Mouse (Mus musculus): ENCODE data around the gene Srl. TPM values are rescaled to one million over a fixed set of nuclear protein-coding genes. Genes with fewer than 3 reads are reported as not detected.
"Not testable (repeated sequence)": the region's sequence is repeated elsewhere in the genome, so short reads cannot be mapped to it uniquely, and the experiment has no call there.

Gene Srl
- polyA plus RNA-seq, 1 experiment from 2014 or later = 10.5 TPM

DNA sequence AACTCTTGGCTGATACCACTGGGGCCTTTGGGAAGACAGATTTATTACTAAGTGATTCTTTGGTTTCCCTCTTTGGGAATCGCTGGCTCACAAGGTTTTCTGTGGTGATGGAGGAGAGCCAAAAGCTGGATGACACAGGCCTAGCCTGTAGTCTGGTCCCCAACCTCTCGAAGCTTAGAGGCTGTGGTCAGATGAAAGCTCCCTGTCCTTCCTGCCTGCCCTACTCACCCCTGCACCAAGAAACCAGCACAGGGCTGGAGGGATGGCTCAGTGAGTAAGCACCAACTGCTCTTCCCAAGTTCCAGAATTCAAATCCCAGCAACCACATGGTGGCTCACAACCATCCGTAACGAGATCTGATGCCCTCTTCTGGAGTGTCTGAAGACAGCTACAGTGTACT lies 2.1 kb downstream of the Srl start:
- 91% methylated on average over 4 of the region's 4 CpGs for WGBS
- no peak overlapping the region for H3K4me2 ChIP-seq (replicated peaks; ENCODE audit: low read depth, low read length)
- H3K9ac ChIP-seq (replicated peaks; ENCODE audit: low read depth, low read length) = no peak overlapping the region
- no peaks in the 10 kb centered on the region for H3K27me3 ChIP-seq (ENCODE audit: control insufficient read depth, insufficient read depth, low read length)
- H3K27ac ChIP-seq (ENCODE audit: low read length) = no peak overlapping the region
- H3K4me1 ChIP-seq (ENCODE audit: control insufficient read depth, insufficient read depth, low read length) = 0 out of 2 replicates have a peak, but pooled peaks cover 4% of the 10 kb centered on the region
- H3K36me3 ChIP-seq (ENCODE audit: control insufficient read depth, insufficient read depth, low read length) = no peaks in the 10 kb centered on the region
- no peak for ATAC-seq (ENCODE audit: insufficient number of reproducible peaks, insufficient read depth, low FRiP score, low read depth)
- no peak overlapping the region for H3K4me3 ChIP-seq (ENCODE audit: low read depth, low read length)
- H3K9me3 ChIP-seq (ENCODE audit: control insufficient read depth, low read depth, low read length) = no peaks in the 10 kb centered on the region; the same call in 1 of the 2 replicates

DNA sequence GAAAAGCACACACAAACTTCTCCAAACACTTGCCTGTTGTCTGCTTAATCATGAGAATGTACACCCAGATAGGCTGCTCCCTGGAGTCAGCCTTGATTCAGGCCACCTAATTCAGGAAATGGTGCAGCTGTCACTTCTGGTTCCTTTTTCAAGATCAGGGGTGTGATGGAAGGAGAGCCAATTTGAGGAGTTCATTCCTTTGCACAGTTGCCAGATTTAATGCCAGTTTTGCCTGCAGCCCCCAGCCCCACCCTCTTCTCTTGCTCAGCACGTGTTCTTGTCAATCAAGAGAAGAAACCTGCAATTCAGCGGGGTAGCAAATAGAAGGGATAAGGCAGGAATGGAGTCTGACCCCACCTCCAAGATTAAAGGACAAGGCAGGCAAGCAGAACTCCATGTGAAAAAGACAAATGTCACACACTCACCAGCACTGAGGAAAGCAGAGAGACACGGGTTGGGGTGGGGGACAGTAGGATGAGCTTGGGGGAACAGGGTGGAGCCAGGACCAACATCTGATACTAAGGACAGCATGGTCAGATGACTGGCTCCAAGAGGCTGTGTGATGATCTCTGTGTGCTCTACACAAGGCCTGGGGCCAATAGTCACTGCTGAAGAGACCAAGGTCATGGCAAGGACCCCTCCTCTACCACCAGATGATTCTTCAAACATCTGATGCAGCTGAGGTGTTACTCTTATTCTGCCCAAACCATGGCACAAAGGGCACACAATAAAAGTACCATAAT lies 3.8 kb downstream of the Srl start:
- Histone ChIP-seq H3K4me3 (ENCODE audit: low read depth, low read length) (no peak overlapping the region), H3K4me1 (ENCODE audit: control insufficient read depth, insufficient read depth, low read length) (0 out of 2 replicates have a peak, but pooled peaks cover 4% of the 10 kb centered on the region), H3K9ac (replicated peaks; ENCODE audit: low read depth, low read length) (no peak overlapping the region), H3K27ac (ENCODE audit: low read length) (no peak overlapping the region), H3K36me3 (ENCODE audit: control insufficient read depth, insufficient read depth, low read length) (no peaks in the 10 kb centered on the region), H3K9me3 (ENCODE audit: control insufficient read depth, low read depth, low read length) (no peaks in the 10 kb centered on the region; the same call in 1 of the 2 replicates), H3K4me2 (replicated peaks; ENCODE audit: low read depth, low read length) (no peak overlapping the region), H3K27me3 (ENCODE audit: control insufficient read depth, insufficient read depth, low read length) (no peaks in the 10 kb centered on the region)
- WGBS = 59% methylated on average over 3 of the region's 3 CpGs
- no peak for ATAC-seq (ENCODE audit: insufficient number of reproducible peaks, insufficient read depth, low FRiP score, low read depth)

DNA sequence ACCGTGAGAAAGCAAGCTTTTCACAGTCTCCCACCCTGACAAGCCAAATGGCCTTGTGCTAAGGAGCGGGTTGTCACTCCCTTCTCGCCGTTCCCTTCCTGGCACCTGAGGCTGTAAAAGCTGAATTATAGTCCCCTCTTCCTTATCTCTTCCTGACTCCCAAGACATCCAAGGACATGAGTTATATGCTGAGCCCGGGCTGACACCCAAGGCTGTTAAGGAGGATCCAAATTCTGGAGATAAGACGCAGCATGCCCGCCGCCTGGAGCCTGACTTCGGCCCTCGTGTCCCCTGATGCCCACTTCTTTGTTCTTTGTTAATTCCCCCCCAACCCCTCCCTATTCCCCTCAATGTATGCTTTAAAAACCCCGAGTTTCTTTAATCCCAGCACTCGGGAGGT lies 14.2 kb downstream of the Srl start:
- H3K9ac ChIP-seq (replicated peaks; ENCODE audit: low read depth, low read length); H3K4me2 ChIP-seq (replicated peaks; ENCODE audit: low read depth, low read length); H3K4me1 ChIP-seq (ENCODE audit: control insufficient read depth, insufficient read depth, low read length); H3K36me3 ChIP-seq (ENCODE audit: control insufficient read depth, insufficient read depth, low read length); H3K27me3 ChIP-seq (ENCODE audit: control insufficient read depth, insufficient read depth, low read length); H3K9me3 ChIP-seq (ENCODE audit: control insufficient read depth, low read depth, low read length); ATAC-seq (ENCODE audit: insufficient number of reproducible peaks, insufficient read depth, low FRiP score, low read depth); H3K4me3 ChIP-seq (ENCODE audit: low read depth, low read length); H3K27ac ChIP-seq (ENCODE audit: low read length): not testable (repeated sequence)
- WGBS = 89% methylated on average over 12 of the region's 12 CpGs

DNA sequence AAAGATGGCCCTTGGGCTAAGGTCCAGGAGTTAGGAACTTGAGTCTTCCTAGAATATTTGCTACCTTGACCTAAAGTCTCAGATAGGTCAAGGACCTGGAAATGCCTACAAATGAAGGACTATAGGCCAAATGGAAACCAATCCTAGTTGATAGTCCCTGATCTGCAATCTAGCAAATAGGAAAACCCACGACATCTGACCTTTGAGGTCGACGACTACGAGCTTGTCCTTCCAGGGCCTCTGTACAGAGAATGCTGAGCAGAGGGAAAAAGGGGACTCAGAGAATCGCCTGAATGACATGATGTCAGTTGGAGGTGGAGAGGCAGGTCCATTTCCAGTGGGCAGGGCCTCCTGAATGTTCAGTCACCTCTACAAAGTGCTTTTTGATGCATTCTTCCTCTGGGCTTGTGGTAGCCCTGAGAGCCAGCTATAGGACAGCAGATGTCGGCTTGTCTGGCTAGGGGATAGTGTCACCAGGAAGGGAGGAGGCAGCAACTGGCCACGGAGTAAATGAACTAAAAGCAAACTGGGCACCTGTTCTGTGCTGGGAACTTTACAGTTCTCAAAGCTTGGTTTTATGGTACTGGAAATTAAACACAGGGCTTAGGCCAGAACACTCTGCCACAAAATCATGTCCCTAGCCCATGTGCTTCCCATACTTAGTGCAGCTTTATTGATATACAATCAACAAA lies 18.2 kb downstream of the Srl start:
- no peak overlapping the region for H3K27ac ChIP-seq (ENCODE audit: low read length)
- no peaks in the 10 kb centered on the region for H3K27me3 ChIP-seq (ENCODE audit: control insufficient read depth, insufficient read depth, low read length)
- H3K4me2 ChIP-seq (replicated peaks; ENCODE audit: low read depth, low read length) = no peak overlapping the region
- no peak overlapping the region for H3K4me3 ChIP-seq (ENCODE audit: low read depth, low read length)
- ATAC-seq (ENCODE audit: insufficient number of reproducible peaks, insufficient read depth, low FRiP score, low read depth) = no peak
- WGBS = 68% methylated on average over 7 of the region's 7 CpGs
- H3K9ac ChIP-seq (replicated peaks; ENCODE audit: low read depth, low read length) = no peak overlapping the region
- H3K4me1 ChIP-seq (ENCODE audit: control insufficient read depth, insufficient read depth, low read length) = no peaks in the 10 kb centered on the region
- no peaks in the 10 kb centered on the region for H3K36me3 ChIP-seq (ENCODE audit: control insufficient read depth, insufficient read depth, low read length)
- H3K9me3 ChIP-seq (ENCODE audit: control insufficient read depth, low read depth, low read length) = no peaks in the 10 kb centered on the region

DNA sequence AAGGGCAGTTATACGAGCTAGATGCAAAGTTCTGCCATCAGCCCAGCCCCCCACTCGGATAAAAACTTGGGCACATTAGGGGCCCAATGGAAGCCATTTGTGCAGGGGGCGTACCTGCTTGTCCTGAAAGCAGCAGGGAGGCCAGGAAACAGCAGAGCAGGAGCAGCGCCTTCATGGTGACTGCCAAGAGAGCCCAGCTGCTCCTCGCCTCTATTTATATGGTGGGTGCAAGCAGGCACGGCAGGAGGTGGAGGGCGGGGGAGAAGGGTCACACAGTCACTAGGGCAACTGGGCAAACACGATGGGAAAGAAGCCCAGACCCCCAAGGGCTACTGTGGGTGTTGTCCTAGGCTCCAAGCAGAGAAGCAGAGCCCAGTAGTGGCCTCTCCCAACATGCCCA lies 18.7 kb downstream of the Srl start:
- no peaks in the 10 kb centered on the region for H3K4me1 ChIP-seq (ENCODE audit: control insufficient read depth, insufficient read depth, low read length)
- H3K4me2 ChIP-seq (replicated peaks; ENCODE audit: low read depth, low read length) = no peak overlapping the region
- no peaks in the 10 kb centered on the region for H3K36me3 ChIP-seq (ENCODE audit: control insufficient read depth, insufficient read depth, low read length)
- 47% methylated on average over 8 of the region's 8 CpGs for WGBS
- H3K9ac ChIP-seq (replicated peaks; ENCODE audit: low read depth, low read length) = no peak overlapping the region
- H3K27ac ChIP-seq (ENCODE audit: low read length) = no peak overlapping the region
- no peak overlapping the region for H3K4me3 ChIP-seq (ENCODE audit: low read depth, low read length)
- no peaks in the 10 kb centered on the region for H3K9me3 ChIP-seq (ENCODE audit: control insufficient read depth, low read depth, low read length)
- no peaks in the 10 kb centered on the region for H3K27me3 ChIP-seq (ENCODE audit: control insufficient read depth, insufficient read depth, low read length)
- ATAC-seq (ENCODE audit: insufficient number of reproducible peaks, insufficient read depth, low FRiP score, low read depth) = no peak

DNA sequence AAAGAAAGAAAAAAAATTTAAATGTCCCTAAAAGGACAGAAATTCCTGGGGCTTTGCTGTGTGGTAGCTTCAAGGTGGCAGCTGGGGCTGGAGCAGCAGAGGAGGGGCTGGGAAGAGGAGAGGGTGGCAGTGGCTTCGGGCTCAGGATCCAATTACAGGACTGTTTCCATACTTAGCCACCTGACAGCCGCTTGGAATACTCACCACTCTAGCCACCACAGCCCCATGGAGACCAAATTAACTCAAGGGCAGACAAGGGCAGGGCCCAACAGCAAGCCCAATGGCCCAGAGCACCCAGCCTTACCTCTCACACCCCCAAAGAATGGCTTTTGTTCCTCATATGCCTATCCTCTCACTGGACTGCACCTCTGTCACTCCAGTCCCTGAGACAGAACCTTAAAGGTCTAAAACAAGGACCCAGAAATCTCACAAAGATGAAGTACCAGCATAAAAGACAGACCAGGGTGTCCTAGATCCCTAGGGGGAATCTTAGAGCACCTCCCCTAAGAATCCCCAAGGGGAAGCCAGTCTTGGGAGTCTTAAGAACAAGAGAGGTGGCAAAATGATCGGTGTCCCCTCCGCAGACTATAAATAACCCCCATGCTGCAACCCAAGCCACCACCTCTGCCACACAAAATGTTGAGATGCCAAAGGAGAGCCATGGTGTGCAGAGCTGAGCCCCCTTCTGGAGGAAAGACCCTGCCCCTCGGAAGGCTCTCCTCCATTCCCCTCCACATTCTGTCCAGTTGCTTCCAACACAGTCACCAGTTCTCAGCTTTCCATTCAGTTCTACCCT lies 19.7 kb downstream of the Srl start:
- Histone ChIP-seq H3K27ac (ENCODE audit: low read length) (no peak overlapping the region), H3K9me3 (ENCODE audit: control insufficient read depth, low read depth, low read length) (no peaks in the 10 kb centered on the region), H3K36me3 (ENCODE audit: control insufficient read depth, insufficient read depth, low read length) (no peaks in the 10 kb centered on the region), H3K4me1 (ENCODE audit: control insufficient read depth, insufficient read depth, low read length) (no peaks in the 10 kb centered on the region), H3K4me3 (ENCODE audit: low read depth, low read length) (no peak overlapping the region), H3K9ac (replicated peaks; ENCODE audit: low read depth, low read length) (no peak overlapping the region), H3K27me3 (ENCODE audit: control insufficient read depth, insufficient read depth, low read length) (no peaks in the 10 kb centered on the region), H3K4me2 (replicated peaks; ENCODE audit: low read depth, low read length) (no peak overlapping the region)
- no peak for ATAC-seq (ENCODE audit: insufficient number of reproducible peaks, insufficient read depth, low FRiP score, low read depth)
- 57% methylated on average over 5 of the region's 5 CpGs for WGBS

DNA sequence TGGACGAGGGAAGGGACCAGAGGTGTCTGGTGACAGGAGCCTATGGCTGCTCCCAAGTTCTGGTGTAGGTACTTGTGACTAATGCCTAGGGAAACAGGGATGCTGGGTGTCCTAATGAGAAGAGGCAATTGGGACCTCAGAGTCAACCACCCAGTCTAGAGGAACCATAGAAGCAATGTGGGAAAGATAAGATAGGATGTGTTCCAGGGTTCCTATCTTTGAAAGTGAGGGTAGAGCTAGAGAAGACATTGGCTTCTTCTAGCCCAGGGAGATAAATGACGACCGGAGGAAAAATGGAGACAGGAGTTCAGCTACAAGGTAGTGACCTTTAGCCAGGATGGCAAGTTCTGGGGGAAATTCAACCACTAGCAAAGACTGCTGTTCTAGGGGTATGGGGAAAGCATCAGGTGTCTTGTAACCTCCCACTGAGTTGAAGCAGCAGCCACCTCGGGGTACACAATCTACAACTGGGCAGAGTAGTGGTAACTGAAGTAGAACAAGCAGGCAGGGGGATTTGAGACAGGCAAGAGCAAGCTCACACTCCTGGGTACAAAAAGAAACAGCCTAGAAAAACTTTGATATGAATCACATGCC lies 20.4 kb downstream of the Srl start:
- no peak overlapping the region for H3K27ac ChIP-seq (ENCODE audit: low read length)
- no peaks in the 10 kb centered on the region for H3K36me3 ChIP-seq (ENCODE audit: control insufficient read depth, insufficient read depth, low read length)
- no peak overlapping the region for H3K4me2 ChIP-seq (replicated peaks; ENCODE audit: low read depth, low read length)
- no peak overlapping the region for H3K9ac ChIP-seq (replicated peaks; ENCODE audit: low read depth, low read length)
- H3K27me3 ChIP-seq (ENCODE audit: control insufficient read depth, insufficient read depth, low read length) = no peaks in the 10 kb centered on the region
- 68% methylated on average over 4 of the region's 4 CpGs for WGBS
- H3K9me3 ChIP-seq (ENCODE audit: control insufficient read depth, low read depth, low read length) = no peaks in the 10 kb centered on the region
- no peak overlapping the region for H3K4me3 ChIP-seq (ENCODE audit: low read depth, low read length)
- H3K4me1 ChIP-seq (ENCODE audit: control insufficient read depth, insufficient read depth, low read length) = no peaks in the 10 kb centered on the region
- ATAC-seq (ENCODE audit: insufficient number of reproducible peaks, insufficient read depth, low FRiP score, low read depth) = no peak

DNA sequence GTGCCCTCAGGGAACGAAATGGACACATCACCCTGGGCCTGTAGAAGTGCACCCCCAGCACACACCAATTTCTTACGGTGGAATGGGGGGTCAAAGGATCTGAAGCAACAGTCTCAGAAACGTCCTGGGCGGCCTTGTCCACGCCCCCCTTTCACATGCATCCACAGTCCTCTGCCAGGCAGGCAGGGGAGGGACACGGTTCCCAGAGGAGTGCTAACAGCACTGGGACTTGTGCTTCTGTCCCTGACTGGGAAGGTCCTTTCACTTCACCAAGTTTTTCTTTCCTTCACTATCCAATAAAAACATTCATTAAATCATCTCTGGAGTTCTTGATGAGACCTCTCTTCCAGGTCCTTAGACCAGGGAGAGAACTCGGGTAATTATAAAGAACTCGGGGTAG lies 20.9 kb downstream of the Srl start:
- Histone ChIP-seq H3K4me1 (ENCODE audit: control insufficient read depth, insufficient read depth, low read length) (no peaks in the 10 kb centered on the region), H3K4me3 (ENCODE audit: low read depth, low read length) (no peak overlapping the region), H3K27ac (ENCODE audit: low read length) (no peak overlapping the region), H3K9ac (replicated peaks; ENCODE audit: low read depth, low read length) (no peak overlapping the region), H3K4me2 (replicated peaks; ENCODE audit: low read depth, low read length) (no peak overlapping the region), H3K27me3 (ENCODE audit: control insufficient read depth, insufficient read depth, low read length) (no peaks in the 10 kb centered on the region), H3K9me3 (ENCODE audit: control insufficient read depth, low read depth, low read length) (no peaks in the 10 kb centered on the region), H3K36me3 (ENCODE audit: control insufficient read depth, insufficient read depth, low read length) (no peaks in the 10 kb centered on the region)
- WGBS = 75% methylated on average over 8 of the region's 8 CpGs
- ATAC-seq (ENCODE audit: insufficient number of reproducible peaks, insufficient read depth, low FRiP score, low read depth) = no peak
